In genomic region chr8:69584611-69585202, GRCm38 (mm10) we compare ENCODE assay signal across 8 mouse cellular contexts. TPM values are rescaled to one million over a fixed set of nuclear protein-coding genes. Genes with fewer than 3 reads are reported as not detected.
A peak's percentile ranks its signal among the peaks of the same experiment; 100 is the strongest.
DNase-seq lines count a peak whose midpoint lies in the region; ATAC-seq lines count a peak whose summit lies in the region.

No protein-coding gene starts in this region.

- H3K4me2 ChIP-seq in lung, embryonic 16.5 days (ENCODE audit: low read depth, low read length) = peak overlapping the region; percentile 91

- no peaks in the 10 kb centered on the region for H3K27me3 ChIP-seq in lung, embryonic 16.5 days (ENCODE audit: control insufficient read depth, insufficient read depth, low read depth, low read length)

- intact Hi-C loops in heart, postnatal 36 days (cut with DNase I) = no loop called here

- WGBS in lung, embryonic 16.5 days = 4% methylated on average over 54 of the region's 54 CpGs

- no peaks in the 10 kb centered on the region for H3K36me3 ChIP-seq in lung, embryonic 16.5 days (ENCODE audit: control insufficient read depth, insufficient read depth, low read length)

- peak; percentile 25 for DNase-seq in MN1 (ENCODE audit: low spot score)
- DNase-seq in brain, adult 2 months (ENCODE audit: low read depth, low spot score) = peak; percentile 68
- DNase-seq in fibroblast of lung, adult 2 months (ENCODE audit: low read depth) = peak; percentile 8
- peak; percentile 24 to 30 for DNase-seq in heart, postnatal 36 days
- peak; percentile 17 for DNase-seq in layer of hippocampus, adult 9-11 months
- DNase-seq in retina, embryonic 14.5 days (ENCODE audit: low spot score) = peak; percentile 56

- H3K4me3 ChIP-seq in lung, embryonic 16.5 days (ENCODE audit: low read length) = peak overlapping the region; percentile 55

- peak overlapping the region; percentile 75 for H3K9ac ChIP-seq in lung, embryonic 16.5 days (ENCODE audit: low read length)

- no peaks in the 10 kb centered on the region for H3K9me3 ChIP-seq in lung, embryonic 16.5 days (ENCODE audit: control insufficient read depth, low read length)

- ATAC-seq in lung, embryonic 16.5 days (ENCODE audit: low read depth) = peak; percentile 59; the same call in 1 of the 2 replicates
- ATAC-seq in inflammation-experienced regulatory T-cells, adult 6 months = no peak

- no peak overlapping the region for H3K27ac ChIP-seq in lung, embryonic 16.5 days (ENCODE audit: low read length)

- no peaks in the 10 kb centered on the region for H3K4me1 ChIP-seq in lung, embryonic 16.5 days (replicated peaks; ENCODE audit: control insufficient read depth, insufficient read depth, low read length)

RNA-seq across cellular contexts. Expression of gene Zfp868, which starts 40.6 kb away (rescaled TPM):
- 1 to 10 TPM; 7.7 to 9.1 TPM for total RNA-seq in heart, postnatal 36 days (2021)
- polyA plus RNA-seq in lung, embryonic 16.5 days (2015; fragmentation: Nextera tagmentation; extraction: Ambion mirVana) = 22.1 and 24.3 TPM in 2 replicates
- 10 to 100 TPM; 32.3 to 43.1 (median 39.1) TPM for polyA plus RNA-seq in inflammation-experienced regulatory T-cells, adult 6 months (2017; shearing (Covaris generic))

Comparison
In these comparisons a context has a peak if more than half of its experiments do, and no peak if none do; other contexts are left out.
1. DNase-seq: peak in every context shown above with its lines; median percentile 68 in brain, adult 2 months; 56 in retina, embryonic 14.5 days; 27 in heart, postnatal 36 days; 25 in MN1; 17 in layer of hippocampus, adult 9-11 months; 8 in fibroblast of lung, adult 2 months.